Mouse (Mus musculus) stomach, embryonic 14.5 days (tissue): Measurements from ENCODE around the gene Cyp3a25. TPM values are rescaled to one million over a fixed set of nuclear protein-coding genes. Genes with fewer than 3 reads are reported as not detected.
"Not testable (repeated sequence)": the region's sequence is repeated elsewhere in the genome, so short reads cannot be mapped to it uniquely, and the experiment has no call there.

Experiments
- ATAC-seq: fragments of 200-750 bp; cut with Nextera tagmentation; 2 replicates; pipeline ENCODE4 v1.8.0; 2017; ENCODE audit warnings: low read depth, moderate TSS enrichment; ENCODE audit not compliant: insufficient number of reproducible peaks, insufficient read depth, low FRiP score
- H3K27ac ChIP-seq: fragments of 300-500 bp; sonication (generic); 2 replicates; pipeline ENCODE4 v1.5.1; 2014; ENCODE audit warnings: mild to moderate bottlenecking, low read length, moderate library complexity, mixed read lengths
- H3K27me3 ChIP-seq: fragments of 300-500 bp; sonication (generic); 2 replicates; pipeline ENCODE4 v1.6.1; 2014; ENCODE audit warnings: low read length, control low read depth, mixed read lengths; ENCODE audit not compliant: control insufficient read depth, insufficient read depth
- H3K36me3 ChIP-seq: fragments of 300-500 bp; sonication (generic); 2 replicates; pipeline ENCODE4 v1.6.1; 2014; ENCODE audit warnings: mild to moderate bottlenecking, control low read depth, low read length, moderate library complexity, mixed read lengths; ENCODE audit not compliant: control insufficient read depth, insufficient read depth
- H3K4me1 ChIP-seq: fragments of 300-500 bp; sonication (generic); 2 replicates; pipeline ENCODE4 v1.6.1; 2014; ENCODE audit warnings: low read length, control low read depth, mixed read lengths; ENCODE audit not compliant: control insufficient read depth, insufficient read depth
- H3K4me2 ChIP-seq: fragments of 300-500 bp; sonication (generic); replicated peaks from 2 replicates; pipeline ENCODE4 v1.6.1; 2014; ENCODE audit warnings: low read depth, low read length, control low read depth
- H3K4me3 ChIP-seq: fragments of 300-500 bp; sonication (generic); 2 replicates; pipeline ENCODE4 v1.5.1; 2014; ENCODE audit warnings: low read depth, low read length, control low read depth
- H3K9ac ChIP-seq: fragments of 300-500 bp; sonication (generic); replicated peaks from 2 replicates; pipeline ENCODE4 v1.6.1; 2014; ENCODE audit warnings: low read depth, mild to moderate bottlenecking, control low read depth, low read length, moderate library complexity, mixed read lengths
- H3K9me3 ChIP-seq: fragments of 300-500 bp; sonication (generic); 2 replicates; pipeline ENCODE4 v1.6.1; 2016; ENCODE audit warnings: low read depth, low read length, control low read depth; ENCODE audit not compliant: control insufficient read depth
- WGBS: fragments of 180-500 bp; shearing (Covaris S2); extraction: QIAGEN DNeasy Blood & Tissue Kit; methylation state at CpG from one replicate; pipeline ENCODE4 v1.1.7; 2014; 5-methylcytosine and 5-hydroxymethylcytosine counted together
- polyA plus RNA-seq: library from polyadenylated mRNA; unstranded; fragments of >200 nt; fragmentation: Nextera tagmentation; extraction: Ambion mirVana; gene quantifications from 2 replicates; pipeline ENCODE4 v1.2.1, GENCODE M21; 2014

Gene Cyp3a25
- not detected in 2 replicates for polyA plus RNA-seq

DNA sequence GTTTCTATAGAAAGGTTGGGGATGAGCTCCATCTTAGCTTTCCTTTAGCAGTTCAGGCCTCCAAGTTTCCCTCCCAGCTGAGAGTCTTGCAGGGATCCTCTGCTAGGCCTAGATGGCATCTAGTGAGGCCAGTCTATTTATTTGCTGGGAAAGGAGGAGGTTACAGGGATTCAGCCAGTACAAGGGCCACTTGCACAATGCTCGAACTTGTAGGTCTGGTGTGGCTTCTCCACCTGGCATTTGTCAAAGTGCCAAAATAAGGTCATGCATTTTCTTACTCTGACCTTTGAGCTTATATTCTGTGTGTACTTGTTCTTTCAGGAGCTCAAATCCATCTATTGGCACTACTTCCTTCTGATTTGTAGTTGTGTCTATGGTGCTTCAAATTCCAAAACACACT, at the start of gene Cyp3a25:
Gene Cyp3a25 (minus strand): TSS at position 110 of the 400 bp plus-strand sequence.
- WGBS: 67% methylated on average over 1 of the region's 1 CpGs
- ATAC-seq, H3K4me3 ChIP-seq, H3K9ac ChIP-seq, H3K4me1 ChIP-seq, H3K36me3 ChIP-seq, H3K9me3 ChIP-seq, H3K4me2 ChIP-seq, H3K27me3 ChIP-seq, H3K27ac ChIP-seq: not testable (repeated sequence)

DNA sequence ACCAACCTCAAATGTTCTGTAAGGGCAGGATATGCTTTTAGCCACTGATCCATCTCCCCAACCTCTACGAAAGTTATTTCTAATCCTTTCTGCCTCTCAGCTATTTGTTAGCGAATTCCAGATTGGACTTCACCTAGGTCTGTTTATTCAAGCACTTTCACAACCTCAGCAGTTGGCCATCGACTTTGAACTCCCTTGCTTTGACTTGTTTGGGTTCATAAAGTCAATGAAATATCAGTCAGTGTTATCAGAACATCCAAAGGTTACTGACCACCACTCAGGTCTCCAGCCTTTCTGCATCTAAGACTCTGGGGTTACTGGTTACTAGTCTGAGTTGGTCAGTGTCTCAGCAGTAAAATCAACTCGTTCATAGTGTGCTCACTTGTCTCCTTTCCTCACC, 11.7 kb upstream of the Cyp3a25 start:
- no peak overlapping the region for H3K4me2 ChIP-seq
- no peak overlapping the region for H3K9ac ChIP-seq
- H3K27me3 ChIP-seq: no peaks in the 10 kb centered on the region
- 49% methylated on average over 4 of the region's 4 CpGs for WGBS
- ATAC-seq: no peak
- H3K9me3 ChIP-seq: no peaks in the 10 kb centered on the region; the same call in 1 of the 2 replicates
- H3K36me3 ChIP-seq: no peaks in the 10 kb centered on the region
- H3K27ac ChIP-seq: no peak overlapping the region
- no peak overlapping the region for H3K4me3 ChIP-seq
- no peaks in the 10 kb centered on the region for H3K4me1 ChIP-seq

DNA sequence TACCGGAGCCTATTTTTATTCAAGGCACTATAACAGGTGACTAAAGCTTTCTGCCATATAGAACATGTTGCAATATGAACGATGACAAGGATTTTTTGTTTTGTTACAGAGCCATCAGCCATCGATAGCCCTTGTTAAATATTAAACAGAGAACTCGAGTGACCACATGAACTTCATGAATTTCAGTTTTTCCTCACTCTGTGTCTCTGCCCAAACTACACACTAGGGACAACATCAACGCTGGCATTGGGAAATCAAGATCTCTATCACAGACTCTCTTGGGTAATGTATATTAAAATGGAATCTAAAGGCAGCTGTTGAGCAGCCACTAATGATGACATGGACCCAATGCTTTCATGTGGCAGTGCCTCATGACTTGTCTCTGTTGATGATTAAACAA, 8.9 kb upstream of the Cyp3a25 start:
- H3K36me3 ChIP-seq: no peaks in the 10 kb centered on the region
- H3K9me3 ChIP-seq: no peaks in the 10 kb centered on the region
- H3K4me2 ChIP-seq: no peak overlapping the region
- no peak overlapping the region for H3K9ac ChIP-seq
- 73% methylated on average over 5 of the region's 5 CpGs for WGBS
- ATAC-seq: no peak
- no peak overlapping the region for H3K27ac ChIP-seq
- no peaks in the 10 kb centered on the region for H3K4me1 ChIP-seq
- H3K4me3 ChIP-seq: no peak overlapping the region
- H3K27me3 ChIP-seq: no peaks in the 10 kb centered on the region

DNA sequence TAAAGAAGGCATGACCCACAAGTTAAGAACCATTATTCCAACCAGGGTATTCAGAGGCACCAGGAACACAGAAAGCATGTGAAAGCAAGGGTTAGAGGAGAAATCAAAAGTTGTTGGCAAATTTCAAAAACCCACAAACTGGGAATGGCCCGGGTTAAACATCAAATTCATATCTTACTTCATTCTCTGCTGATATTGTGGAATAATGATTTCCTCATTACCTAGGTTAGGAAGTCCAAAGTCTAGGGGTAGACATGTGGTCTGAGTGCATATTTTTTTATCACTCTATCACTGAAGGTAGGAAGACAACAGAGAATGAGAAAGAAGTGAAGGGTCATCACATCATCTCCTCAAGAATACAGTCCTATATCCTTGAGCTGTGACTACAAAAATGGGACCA, 1.8 kb upstream of the Cyp3a25 start:
- no peaks in the 10 kb centered on the region for H3K36me3 ChIP-seq
- WGBS: 82% methylated on average over 1 of the region's 1 CpGs

DNA sequence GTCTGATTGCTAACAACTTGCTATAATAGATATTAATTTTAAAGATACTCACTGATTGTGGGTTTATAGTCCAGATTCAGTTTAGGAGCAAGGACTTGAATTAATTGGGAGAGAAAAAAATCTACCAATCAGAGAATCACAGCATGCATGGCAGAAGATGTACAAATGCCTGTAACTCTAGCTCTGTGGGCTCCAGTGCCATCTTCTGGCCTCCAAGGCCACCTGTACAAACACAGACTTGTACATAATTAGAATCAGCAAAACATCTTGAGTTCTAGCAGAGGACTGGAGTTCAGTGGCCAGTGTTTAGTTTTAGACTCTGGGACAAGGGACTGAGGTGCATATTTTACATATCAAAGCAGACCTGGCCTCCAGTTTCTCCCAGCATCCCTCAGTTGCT, 42.3 kb downstream of the Cyp3a25 start:
- Histone ChIP-seq H3K27me3 (no peaks in the 10 kb centered on the region), H3K4me2 (no peak overlapping the region), H3K4me1 (no peaks in the 10 kb centered on the region), H3K4me3 (no peak overlapping the region), H3K36me3 (no peaks in the 10 kb centered on the region), H3K9me3 (peaks cover 5% of the 10 kb centered on the region; the same call in 1 of the 2 replicates), H3K9ac (no peak overlapping the region), H3K27ac (no peak overlapping the region)
- no peak for ATAC-seq

More for the DNA sequence above, 1.8 kb upstream of the Cyp3a25 start:
- Histone ChIP-seq H3K27me3 (no peaks in the 10 kb centered on the region), H3K4me1 (no peaks in the 10 kb centered on the region), H3K9ac (no peak overlapping the region), H3K4me3 (no peak overlapping the region), H3K4me2 (no peak overlapping the region), H3K27ac (no peak overlapping the region), H3K9me3 (no peaks in the 10 kb centered on the region)
- no peak for ATAC-seq

Other genes starting within 250 kb of the Cyp3a25 start
- not detected in 2 replicates for gene Cyp3a44, start 203.7 kb downstream of the Cyp3a25 start, polyA plus RNA-seq
- gene Cyp3a11, start 129.7 kb downstream of the Cyp3a25 start, polyA plus RNA-seq: not detected in 2 replicates
- not detected in 2 replicates for gene Cyp3a59, start 69.6 kb upstream of the Cyp3a25 start, polyA plus RNA-seq
- gene Gm5565, start 150.9 kb upstream of the Cyp3a25 start, polyA plus RNA-seq: not detected in 2 replicates
- not detected in 2 replicates for gene Gm6309, start 161.1 kb upstream of the Cyp3a25 start, polyA plus RNA-seq
- not detected in 2 replicates for gene 1700001J03Rik, start 175.7 kb upstream of the Cyp3a25 start, polyA plus RNA-seq
- gene Rnf6, start 211.9 kb upstream of the Cyp3a25 start, polyA plus RNA-seq: 40.6 TPM in 2 replicates
- gene Cdk8, start 221.6 kb upstream of the Cyp3a25 start, polyA plus RNA-seq: 24.6 and 24.7 TPM in 2 replicates